Mouse (Mus musculus) intestine, postnatal 0 days (tissue): ENCODE results near the gene Pycr1. TPM values are rescaled to one million over a fixed set of nuclear protein-coding genes. Genes with fewer than 3 reads are reported as not detected.

Experiments
- ATAC-seq: fragments of 200-750 bp; cut with Nextera tagmentation; 2 replicates; pipeline ENCODE4 v1.8.0; 2017; ENCODE audit warnings: mild to moderate bottlenecking, moderate TSS enrichment, moderate library complexity
- H3K27ac ChIP-seq: fragments of 300-500 bp; sonication (generic); 2 replicates; pipeline ENCODE4 v1.5.1; 2014; ENCODE audit warnings: mild to moderate bottlenecking, low read depth, low read length, moderate library complexity
- H3K27me3 ChIP-seq: fragments of 300-500 bp; sonication (generic); replicated peaks from 2 replicates; pipeline ENCODE4 v1.6.1; 2014; ENCODE audit warnings: low read length, mixed read lengths; ENCODE audit not compliant: control insufficient read depth, insufficient read depth
- H3K36me3 ChIP-seq: fragments of 300-500 bp; sonication (generic); 2 replicates; pipeline ENCODE4 v1.6.1; 2014; ENCODE audit warnings: mild to moderate bottlenecking, moderate library complexity; ENCODE audit not compliant: control insufficient read depth, insufficient read depth
- H3K4me1 ChIP-seq: fragments of 300-500 bp; sonication (generic); replicated peaks from 2 replicates; pipeline ENCODE4 v1.6.1; 2014; ENCODE audit warnings: antibody characterized with exemption, low read length, mixed read lengths; ENCODE audit not compliant: control insufficient read depth, insufficient read depth
- H3K4me2 ChIP-seq: fragments of 300-500 bp; sonication (generic); replicated peaks from 2 replicates; pipeline ENCODE4 v1.6.1; 2014; ENCODE audit warnings: low read depth, mild to moderate bottlenecking, moderate library complexity
- H3K4me3 ChIP-seq: fragments of 300-500 bp; sonication (generic); 2 replicates; pipeline ENCODE4 v1.5.1; 2014; ENCODE audit warnings: low read depth, low read length
- H3K9ac ChIP-seq: fragments of 300-500 bp; sonication (generic); 2 replicates; pipeline ENCODE4 v1.6.1; 2014; ENCODE audit warnings: mild to moderate bottlenecking, low read depth, low read length
- H3K9me3 ChIP-seq: fragments of 300-500 bp; sonication (generic); 2 replicates; pipeline ENCODE4 v1.6.1; 2016; ENCODE audit warnings: mixed run types; ENCODE audit not compliant: control insufficient read depth
- CTCF ChIP-seq: sonication (generic); IDR thresholded peaks from 2 replicates; pipeline ENCODE4 v1.5.1; 2016; ENCODE audit warnings: low read depth, mild to moderate bottlenecking, control low read depth, antibody characterized with exemption, moderate library complexity
- WGBS: fragments of 180-500 bp; shearing (Covaris S2); extraction: QIAGEN DNeasy Blood & Tissue Kit; methylation state at CpG from one replicate; pipeline ENCODE4 v1.1.7; 2014; 5-methylcytosine and 5-hydroxymethylcytosine counted together
- polyA plus RNA-seq: library from polyadenylated mRNA; unstranded; fragments of >200 nt; fragmentation: Nextera tagmentation; extraction: Ambion mirVana; gene quantifications from 2 replicates; pipeline ENCODE4 v1.2.1, GENCODE M21; 2015

The Pycr1 gene
- polyA plus RNA-seq, result 5.3 and 6.5 TPM in 2 replicates

DNA sequence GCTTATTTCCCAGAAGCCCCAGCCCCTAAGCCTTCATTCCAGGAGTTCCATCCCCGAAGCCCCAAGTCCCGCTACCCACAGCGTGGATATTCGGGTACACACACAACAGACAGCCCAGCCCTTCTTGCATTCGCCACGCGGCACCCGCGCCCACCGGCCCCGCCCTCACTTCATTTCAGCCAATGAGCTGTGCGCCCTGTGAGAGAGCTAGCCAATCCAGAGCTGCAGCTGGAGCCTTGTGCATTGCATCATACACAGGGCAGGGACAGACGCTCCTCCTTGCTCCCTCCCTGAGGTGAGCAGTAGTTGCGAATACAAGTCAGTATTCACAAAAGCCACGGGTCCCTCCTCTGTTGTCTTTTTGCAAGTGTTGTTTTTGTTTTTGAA, at the start of gene Pycr1:
Pycr1 (minus strand) TSS at position 169 of the 387 bp plus-strand sequence.
- under 1% methylated on average over 15 of the region's 15 CpGs for WGBS
- Histone ChIP-seq H3K4me1 (peaks cover 11% of the 10 kb centered on the region), H3K27me3 (0 out of 2 replicates have a peak, but pooled peaks cover 2% of the 10 kb centered on the region), H3K9ac (peak within 1 kb of the TSS; percentile 32; the same call in 1 of the 2 replicates), H3K4me2 (peak within 1 kb of the TSS; percentile 92), H3K36me3 (no peaks in the 10 kb centered on the region; the same call in 1 of the 2 replicates), H3K4me3 (peak within 1 kb of the TSS; percentile 48), H3K27ac (no peak within 1 kb of the TSS), H3K9me3 (no peaks in the 10 kb centered on the region)
- no peak for TF ChIP-seq CTCF
- peak; percentile 97 for ATAC-seq

- no peaks in the 10 kb centered on the region for H3K4me1 ChIP-seq
- WGBS, result 69% methylated on average over 4 of the region's 4 CpGs
- H3K9me3 ChIP-seq, result no peaks in the 10 kb centered on the region
- H3K9ac ChIP-seq, result no peak overlapping the region
- no peaks in the 10 kb centered on the region for H3K27me3 ChIP-seq
- no peak overlapping the region for H3K4me2 ChIP-seq
- H3K36me3 ChIP-seq, result peaks cover 57% of the 10 kb centered on the region
- ATAC-seq, result peak; percentile 62; the same call in 1 of the 2 replicates
- TF ChIP-seq CTCF, result no peak
- peak overlapping the region; percentile 46 for H3K27ac ChIP-seq
- no peak overlapping the region for H3K4me3 ChIP-seq
Observed at GRCm38 (mm10) chr11:120692471-120693011, 49.0 kb upstream of the Pycr1 start.

- Histone ChIP-seq H3K4me2 (no peak overlapping the region), H3K36me3 (peaks cover 55% of the 10 kb centered on the region), H3K9me3 (no peaks in the 10 kb centered on the region), H3K9ac (no peak overlapping the region), H3K27ac (no peak overlapping the region), H3K4me3 (no peak overlapping the region), H3K4me1 (no peaks in the 10 kb centered on the region), H3K27me3 (no peaks in the 10 kb centered on the region)
- WGBS, result 85% methylated on average over 3 of the region's 3 CpGs
- no peak for ATAC-seq
- no peak for TF ChIP-seq CTCF
Observed at GRCm38 (mm10) chr11:120689365-120689764, 45.8 kb upstream of the Pycr1 start.

- TF ChIP-seq CTCF, result no peak
- Histone ChIP-seq H3K4me3 (no peak overlapping the region), H3K36me3 (peaks cover 69% of the 10 kb centered on the region), H3K27me3 (no peaks in the 10 kb centered on the region), H3K9me3 (no peaks in the 10 kb centered on the region), H3K9ac (no peak overlapping the region), H3K27ac (no peak overlapping the region), H3K4me2 (no peak overlapping the region), H3K4me1 (no peaks in the 10 kb centered on the region)
- ATAC-seq, result no peak
- 74% methylated on average over 20 of the region's 20 CpGs for WGBS
Observed at GRCm38 (mm10) chr11:120686650-120687272, 43.2 kb upstream of the Pycr1 start.

- Histone ChIP-seq H3K27ac (no peak overlapping the region), H3K4me1 (no peaks in the 10 kb centered on the region), H3K9me3 (no peaks in the 10 kb centered on the region), H3K4me3 (no peak overlapping the region), H3K4me2 (no peak overlapping the region), H3K9ac (no peak overlapping the region), H3K36me3 (peaks cover 81% of the 10 kb centered on the region), H3K27me3 (no peaks in the 10 kb centered on the region)
- no peak for ATAC-seq
- TF ChIP-seq CTCF, result no peak
- WGBS, result 83% methylated on average over 2 of the region's 2 CpGs
Observed at GRCm38 (mm10) chr11:120684660-120685059, 41.1 kb upstream of the Pycr1 start.

GRCm38 (mm10) chr11:120684086-120684485, 40.5 kb upstream of the Pycr1 start:
- WGBS, result 81% methylated on average over 2 of the region's 2 CpGs
- Histone ChIP-seq H3K27me3 (no peaks in the 10 kb centered on the region), H3K27ac (no peak overlapping the region), H3K4me2 (no peak overlapping the region), H3K36me3 (peaks cover 80% of the 10 kb centered on the region), H3K9ac (no peak overlapping the region), H3K4me3 (no peak overlapping the region), H3K9me3 (no peaks in the 10 kb centered on the region), H3K4me1 (no peaks in the 10 kb centered on the region)
- ATAC-seq, result no peak
- TF ChIP-seq CTCF, result no peak
